Mouse (Mus musculus): ENCODE data around the gene Dclk2. TPM values are rescaled to one million over a fixed set of nuclear protein-coding genes. Genes with fewer than 3 reads are reported as not detected.
A peak's percentile ranks its signal among the peaks of the same experiment; 100 is the strongest.

The Dclk2 gene
- polyA plus RNA-seq, 1 experiment from 2014 or later: 2.3 TPM

DNA sequence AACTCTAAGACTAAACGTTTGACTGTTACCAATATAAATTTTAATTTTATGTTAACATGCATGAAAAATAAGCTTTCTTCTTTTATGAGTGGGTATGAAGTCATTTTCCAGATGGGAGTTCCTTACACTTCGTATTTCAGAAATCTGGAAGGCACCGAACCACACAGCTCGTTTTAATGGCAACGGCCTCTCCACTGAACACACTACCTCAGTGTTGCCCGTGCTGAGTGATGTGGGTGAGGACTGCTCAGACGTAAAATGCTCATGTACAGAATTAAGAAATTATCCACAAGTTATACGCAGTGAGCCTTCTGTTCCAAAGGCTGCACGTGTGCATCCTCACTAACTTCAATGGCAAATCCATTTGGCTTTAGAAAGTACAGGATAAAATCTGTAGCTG is 113.8 kb downstream of the Dclk2 start:
- Histone ChIP-seq H3K27ac (ENCODE audit: low read depth, low read length) (no peak overlapping the region), H3K4me3 (ENCODE audit: low read depth, low read length) (no peak overlapping the region), H3K4me1 (replicated peaks; ENCODE audit: control insufficient read depth, insufficient read depth, low read length) (no peaks in the 10 kb centered on the region), H3K27me3 (replicated peaks; ENCODE audit: control insufficient read depth, insufficient read depth, low read length) (no peaks in the 10 kb centered on the region), H3K36me3 (ENCODE audit: control insufficient read depth, insufficient read depth) (no peaks in the 10 kb centered on the region), H3K4me2 (replicated peaks; ENCODE audit: low read depth) (no peak overlapping the region), H3K9me3 (ENCODE audit: control insufficient read depth) (no peaks in the 10 kb centered on the region), H3K9ac (ENCODE audit: low read depth, low read length) (no peak overlapping the region)
- TF ChIP-seq CTCF (IDR thresholded peaks at IDR 0.05; ENCODE audit: low read depth): no peak
- WGBS: 93% methylated on average over 9 of the region's 9 CpGs
- no peak for ATAC-seq

DNA sequence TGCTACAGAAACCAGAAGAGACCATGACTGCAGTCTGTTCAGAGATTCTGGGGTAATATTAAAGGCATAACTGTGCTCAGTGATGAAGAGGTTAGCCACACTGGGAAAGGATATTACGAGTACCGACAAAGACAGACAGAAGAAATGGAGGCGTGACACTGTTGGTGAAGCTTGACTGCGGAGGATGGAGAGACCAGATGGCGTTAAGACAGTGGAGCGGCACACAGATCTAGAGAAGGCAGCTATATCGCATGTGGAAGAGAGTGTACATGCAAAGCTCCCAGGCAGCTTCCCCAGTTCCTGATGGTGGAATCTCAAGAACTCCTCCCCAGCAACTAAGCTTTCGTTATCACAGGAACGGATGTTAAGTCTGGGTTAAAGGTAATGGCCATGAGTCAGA is 116.4 kb downstream of the Dclk2 start:
- Histone ChIP-seq H3K4me1 (replicated peaks; ENCODE audit: control insufficient read depth, insufficient read depth, low read length) (no peaks in the 10 kb centered on the region), H3K9me3 (ENCODE audit: control insufficient read depth) (no peaks in the 10 kb centered on the region), H3K9ac (ENCODE audit: low read depth, low read length) (no peak overlapping the region), H3K4me3 (ENCODE audit: low read depth, low read length) (no peak overlapping the region), H3K4me2 (replicated peaks; ENCODE audit: low read depth) (no peak overlapping the region), H3K27me3 (replicated peaks; ENCODE audit: control insufficient read depth, insufficient read depth, low read length) (no peaks in the 10 kb centered on the region), H3K36me3 (ENCODE audit: control insufficient read depth, insufficient read depth) (no peaks in the 10 kb centered on the region), H3K27ac (ENCODE audit: low read depth, low read length) (no peak overlapping the region)
- ATAC-seq: no peak
- WGBS: 84% methylated on average over 9 of the region's 9 CpGs
- no peak for TF ChIP-seq CTCF (IDR thresholded peaks at IDR 0.05; ENCODE audit: low read depth)

DNA sequence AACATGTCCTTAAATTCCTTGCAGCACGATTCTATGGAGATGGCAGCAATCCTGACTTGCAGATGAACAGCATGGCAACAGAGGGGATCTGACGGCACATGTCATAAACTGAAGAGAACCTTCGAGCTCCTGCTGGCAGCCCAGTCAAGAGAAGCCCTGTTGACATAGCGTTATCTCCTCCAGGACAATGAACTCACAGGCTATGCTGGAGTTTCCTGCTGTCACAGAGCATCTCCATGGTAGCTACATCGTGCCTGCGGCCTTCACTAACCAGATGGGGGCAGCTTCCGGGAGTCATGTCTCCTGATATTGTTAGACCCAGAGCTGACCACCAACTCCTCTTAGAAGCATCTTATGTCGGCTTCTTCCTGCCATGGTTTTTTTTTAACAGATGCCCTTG is 117.8 kb downstream of the Dclk2 start:
- H3K36me3 ChIP-seq (ENCODE audit: control insufficient read depth, insufficient read depth): no peaks in the 10 kb centered on the region
- no peak for ATAC-seq
- H3K4me3 ChIP-seq (ENCODE audit: low read depth, low read length): no peak overlapping the region
- H3K4me1 ChIP-seq (replicated peaks; ENCODE audit: control insufficient read depth, insufficient read depth, low read length): no peaks in the 10 kb centered on the region
- no peak overlapping the region for H3K9ac ChIP-seq (ENCODE audit: low read depth, low read length)
- no peak overlapping the region for H3K4me2 ChIP-seq (replicated peaks; ENCODE audit: low read depth)
- H3K27ac ChIP-seq (ENCODE audit: low read depth, low read length): no peak overlapping the region; the same call in 1 of the 2 replicates
- H3K27me3 ChIP-seq (replicated peaks; ENCODE audit: control insufficient read depth, insufficient read depth, low read length): no peaks in the 10 kb centered on the region
- WGBS: 29% methylated on average over 8 of the region's 8 CpGs
- no peaks in the 10 kb centered on the region for H3K9me3 ChIP-seq (ENCODE audit: control insufficient read depth)
- TF ChIP-seq CTCF (IDR thresholded peaks at IDR 0.05; ENCODE audit: low read depth): 0 out of 2 replicates have a peak, but pooled peaks have one; percentile 6

GRCm38 (mm10) chr3:86800841-86801240 is 119.8 kb downstream of the Dclk2 start:
- H3K27ac ChIP-seq (ENCODE audit: low read depth, low read length): no peak overlapping the region
- no peaks in the 10 kb centered on the region for H3K36me3 ChIP-seq (ENCODE audit: control insufficient read depth, insufficient read depth)
- TF ChIP-seq CTCF (IDR thresholded peaks at IDR 0.05; ENCODE audit: low read depth): no peak
- H3K27me3 ChIP-seq (replicated peaks; ENCODE audit: control insufficient read depth, insufficient read depth, low read length): no peaks in the 10 kb centered on the region
- H3K4me2 ChIP-seq (replicated peaks; ENCODE audit: low read depth): no peak overlapping the region
- H3K9ac ChIP-seq (ENCODE audit: low read depth, low read length): no peak overlapping the region
- no peaks in the 10 kb centered on the region for H3K9me3 ChIP-seq (ENCODE audit: control insufficient read depth)
- no peak for ATAC-seq
- WGBS: 74% methylated on average over 8 of the region's 8 CpGs
- no peaks in the 10 kb centered on the region for H3K4me1 ChIP-seq (replicated peaks; ENCODE audit: control insufficient read depth, insufficient read depth, low read length)
- H3K4me3 ChIP-seq (ENCODE audit: low read depth, low read length): no peak overlapping the region

- Histone ChIP-seq H3K4me1 (replicated peaks; ENCODE audit: control insufficient read depth, insufficient read depth, low read length) (no peaks in the 10 kb centered on the region), H3K4me3 (ENCODE audit: low read depth, low read length) (no peak overlapping the region), H3K9ac (ENCODE audit: low read depth, low read length) (no peak overlapping the region), H3K36me3 (ENCODE audit: control insufficient read depth, insufficient read depth) (no peaks in the 10 kb centered on the region), H3K27ac (ENCODE audit: low read depth, low read length) (no peak overlapping the region), H3K27me3 (replicated peaks; ENCODE audit: control insufficient read depth, insufficient read depth, low read length) (no peaks in the 10 kb centered on the region), H3K4me2 (replicated peaks; ENCODE audit: low read depth) (no peak overlapping the region), H3K9me3 (ENCODE audit: control insufficient read depth) (no peaks in the 10 kb centered on the region)
- no peak for ATAC-seq
- TF ChIP-seq CTCF (IDR thresholded peaks at IDR 0.05; ENCODE audit: low read depth): no peak
- WGBS: 75% methylated on average over 9 of the region's 9 CpGs
Measured at GRCm38 (mm10) chr3:86799041-86799440, 121.6 kb downstream of the Dclk2 start.

GRCm38 (mm10) chr3:86797871-86798460 is 122.7 kb downstream of the Dclk2 start:
- Histone ChIP-seq H3K4me2 (replicated peaks; ENCODE audit: low read depth) (no peak overlapping the region), H3K4me1 (replicated peaks; ENCODE audit: control insufficient read depth, insufficient read depth, low read length) (no peaks in the 10 kb centered on the region), H3K4me3 (ENCODE audit: low read depth, low read length) (no peak overlapping the region), H3K9me3 (ENCODE audit: control insufficient read depth) (no peaks in the 10 kb centered on the region), H3K36me3 (ENCODE audit: control insufficient read depth, insufficient read depth) (no peaks in the 10 kb centered on the region), H3K27me3 (replicated peaks; ENCODE audit: control insufficient read depth, insufficient read depth, low read length) (no peaks in the 10 kb centered on the region), H3K27ac (ENCODE audit: low read depth, low read length) (no peak overlapping the region), H3K9ac (ENCODE audit: low read depth, low read length) (no peak overlapping the region)
- ATAC-seq: no peak
- TF ChIP-seq CTCF (IDR thresholded peaks at IDR 0.05; ENCODE audit: low read depth): no peak
- WGBS: 74% methylated on average over 13 of the region's 13 CpGs

- peak; percentile 73 for TF ChIP-seq CTCF (IDR thresholded peaks at IDR 0.05; ENCODE audit: low read depth)
- H3K4me3 ChIP-seq (ENCODE audit: low read depth, low read length): no peak overlapping the region
- no peaks in the 10 kb centered on the region for H3K4me1 ChIP-seq (replicated peaks; ENCODE audit: control insufficient read depth, insufficient read depth, low read length)
- H3K9ac ChIP-seq (ENCODE audit: low read depth, low read length): no peak overlapping the region
- H3K27ac ChIP-seq (ENCODE audit: low read depth, low read length): no peak overlapping the region
- no peaks in the 10 kb centered on the region for H3K36me3 ChIP-seq (ENCODE audit: control insufficient read depth, insufficient read depth)
- H3K4me2 ChIP-seq (replicated peaks; ENCODE audit: low read depth): no peak overlapping the region
- no peak for ATAC-seq
- 41% methylated on average over 6 of the region's 6 CpGs for WGBS
- no peaks in the 10 kb centered on the region for H3K9me3 ChIP-seq (ENCODE audit: control insufficient read depth)
- H3K27me3 ChIP-seq (replicated peaks; ENCODE audit: control insufficient read depth, insufficient read depth, low read length): no peaks in the 10 kb centered on the region
Measured at GRCm38 (mm10) chr3:86796716-86797115, 123.9 kb downstream of the Dclk2 start.
